Comparison of ENCODE assay signal across 9 mouse cellular contexts in the genomic region with DNA sequence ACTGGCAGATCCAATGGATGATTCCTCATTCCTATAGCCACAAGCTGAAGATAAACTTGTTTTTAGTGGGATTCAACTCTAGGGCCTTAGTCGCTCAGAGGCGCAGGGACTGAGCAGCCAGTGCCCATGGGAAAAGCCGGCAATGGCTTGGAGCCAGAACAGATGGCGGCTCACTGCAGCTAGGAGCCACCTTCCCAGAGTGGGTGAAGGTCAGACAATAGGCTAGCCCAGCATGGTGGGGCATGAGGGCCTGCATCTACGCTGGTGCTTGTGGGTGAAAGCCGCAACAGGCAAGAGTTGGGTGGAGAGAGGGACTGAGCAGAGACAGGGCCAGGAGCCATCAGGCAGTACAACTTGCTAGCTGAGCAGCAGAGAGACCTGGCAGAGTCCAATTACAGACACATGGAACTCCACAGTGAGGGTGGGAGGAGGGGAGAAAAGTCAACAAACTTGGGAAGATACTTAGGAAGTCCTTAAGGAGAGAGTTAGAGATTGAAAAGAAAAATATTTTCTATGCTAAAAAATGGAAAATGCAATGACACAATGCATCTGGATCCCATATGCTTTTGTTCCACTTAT. TPM values are rescaled to one million over a fixed set of nuclear protein-coding genes. Genes with fewer than 3 reads are reported as not detected.
DNase-seq lines count a peak whose midpoint lies in the region; TF ChIP-seq lines count a peak whose summit lies in the region.
"Had no signal": no experiment of that assay in that cellular context is flagged by ENCODE, and none has a peak within 500 bp of the region (broad histone marks: within the 10 kb centered on the region; RNA-seq: fewer than 3 reads in every experiment).

No protein-coding gene starts in this region.

- no peak for TF ChIP-seq POLR2A in brain, embryonic 14.5 days (IDR thresholded peaks at IDR 0.05; ENCODE audit: borderline replicate concordance, extremely low read depth, insufficient read depth, insufficient read length, poor library complexity, severe bottlenecking)

- intact Hi-C loops in heart, postnatal 36 days (cut with DNase I): no loop called here

- no peak for TF ChIP-seq CTCF in brain, embryonic 14.5 days (IDR thresholded peaks at IDR 0.05; ENCODE audit: borderline replicate concordance, extremely low read depth, insufficient read depth, insufficient read length)

- DNase-seq in layer of hippocampus, postnatal 10 days (ENCODE audit: low spot score in 2 of 2): peak; percentile 20 to 29
- no peak for DNase-seq in layer of hippocampus, adult 18-20 months (ENCODE audit: low spot score in 2 of 2)
- DNase-seq in brain, embryonic 14.5 days (ENCODE audit: low read depth): peak; percentile 45
- peak; percentile 47 for DNase-seq in embryo, embryonic 10.5 days (ENCODE audit: low spot score)
- peak; percentile 14 to 18 for DNase-seq in heart, postnatal 36 days
- DNase-seq in left cerebral cortex, adult 8-10 months (ENCODE audit: low spot score in 2 of 2): no peak
- DNase-seq in thymus, postnatal 10 days (ENCODE audit: low spot score in 2 of 2): no peak
- DNase-seq in frontal cortex, postnatal 25 days (ENCODE audit: low spot score in 2 of 2): no peak
- DNase-seq: lung, postnatal 14 days had no signal

RNA-seq across cellular contexts. Expression of gene Zyg11a, which starts 21.5 kb away (rescaled TPM):
- total RNA-seq in layer of hippocampus, postnatal 10 days (2021): under 1 TPM in 1 of 2 experiments, not detected in 1; 0.16 TPM
- not detected for total RNA-seq in layer of hippocampus, adult 18-20 months (2021)
- polyA plus RNA-seq in brain, embryonic 14.5 days (2012; rRNA removed): 0.03 and 0.13 TPM in 2 replicates
- under 1 TPM in 1 of 2 experiments, not detected in 1; 0.14 TPM for total RNA-seq in heart, postnatal 36 days (2021)
- total RNA-seq in left cerebral cortex, adult 8-10 months (2022): not detected

RNA-seq across cellular contexts. Expression of gene Echdc2, which starts 31.1 kb away (rescaled TPM):
- total RNA-seq in layer of hippocampus, postnatal 10 days (2021): 10 to 100 TPM; 12.9 to 16.3 TPM
- total RNA-seq in layer of hippocampus, adult 18-20 months (2021): 10 to 100 TPM; 16.5 to 17.7 TPM
- polyA plus RNA-seq in brain, embryonic 14.5 days (2012; rRNA removed): 15.1 and 33.0 TPM in 2 replicates
- total RNA-seq in heart, postnatal 36 days (2021): 10 to 100 TPM; 30.6 to 33.2 TPM
- total RNA-seq in left cerebral cortex, adult 8-10 months (2022): 10 to 100 TPM in 2 of 4 experiments, 1 to 10 TPM in 2; 8.6 to 14.8 (median 10.7) TPM

RNA-seq across cellular contexts. Expression of gene Scp2, which starts 51.6 kb away (rescaled TPM):
- total RNA-seq in layer of hippocampus, postnatal 10 days (2021): 10 to 100 TPM; 75.2 to 94.8 TPM
- 100 to 1,000 TPM; 102 to 110 TPM for total RNA-seq in layer of hippocampus, adult 18-20 months (2021)
- polyA plus RNA-seq in brain, embryonic 14.5 days (2012; rRNA removed): 115 and 124 TPM in 2 replicates
- total RNA-seq in heart, postnatal 36 days (2021): 100 to 1,000 TPM; 307 to 334 TPM
- 100 to 1,000 TPM; 114 to 126 (median 123) TPM for total RNA-seq in left cerebral cortex, adult 8-10 months (2022)

Comparison
In these comparisons a context has a peak if more than half of its experiments do, and no peak if none do; other contexts are left out.
1. DNase-seq: peak in layer of hippocampus, postnatal 10 days (2 of 2), brain, embryonic 14.5 days (single experiment), embryo, embryonic 10.5 days (single experiment) and heart, postnatal 36 days (2 of 2); none in layer of hippocampus, adult 18-20 months (0 of 2), left cerebral cortex, adult 8-10 months (0 of 2), thymus, postnatal 10 days (0 of 2) and frontal cortex, postnatal 25 days (0 of 2).